In the genomic region with DNA sequence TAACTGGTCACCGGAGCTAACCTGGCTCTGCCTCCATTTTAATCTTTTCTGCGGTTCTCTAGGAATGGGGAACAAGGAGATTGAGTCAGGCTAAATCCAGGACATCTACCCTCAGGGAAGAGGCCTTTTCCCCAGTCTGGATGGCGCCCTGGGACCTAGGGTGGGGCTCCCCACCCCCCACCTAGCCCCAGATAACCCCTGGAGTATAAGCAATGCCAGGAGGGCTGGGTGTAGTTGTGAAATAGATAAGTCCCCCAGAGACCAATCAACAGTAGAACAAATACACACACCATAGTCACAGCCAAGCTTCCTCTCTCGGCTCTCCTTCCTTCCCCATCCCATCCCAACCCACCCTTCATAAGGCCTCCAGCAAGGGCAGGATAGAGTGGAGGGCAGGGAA, we compare ENCODE assay signal across 26 mouse cellular contexts. TPM values are rescaled to one million over a fixed set of nuclear protein-coding genes. Genes with fewer than 3 reads are reported as not detected.
DNase-seq lines count a peak whose midpoint lies in the region; ATAC-seq and TF ChIP-seq lines count a peak whose summit lies in the region.
"Had no signal": no experiment of that assay in that cellular context is flagged by ENCODE, and none has a peak within 500 bp of the region (broad histone marks: within the 10 kb centered on the region; RNA-seq: fewer than 3 reads in every experiment).

No protein-coding gene starts in this region.

- no peak overlapping the region for H3K9ac ChIP-seq in embryonic facial prominence, embryonic 14.5 days (ENCODE audit: low read depth, low read length)
- H3K9ac ChIP-seq in MEL (ENCODE audit: control insufficient read depth, low read depth, low read length, poor library complexity, severe bottlenecking): no peak overlapping the region
- no peak overlapping the region for H3K9ac ChIP-seq in stomach, embryonic 16.5 days (ENCODE audit: low read length)
- H3K9ac ChIP-seq: embryonic facial prominence, embryonic 12.5 days; embryonic facial prominence, embryonic 15.5 days; forebrain, embryonic 12.5 days had no signal

- no peak for TF ChIP-seq RAD21 in MEL (IDR thresholded peaks at IDR 0.05; ENCODE audit: low read depth, low read length)

- peak; percentile 71 to 72 for TF ChIP-seq EP300 in MEL (IDR thresholded peaks at IDR 0.05; ENCODE audit: low read depth in 1 of 2, low read length in 2 of 2)

- no peaks in the 10 kb centered on the region for H3K9me3 ChIP-seq in embryonic facial prominence, embryonic 14.5 days (ENCODE audit: control insufficient read depth, low read length)
- H3K9me3 ChIP-seq in embryonic facial prominence, embryonic 10.5 days: no peaks in the 10 kb centered on the region
- no peaks in the 10 kb centered on the region for H3K9me3 ChIP-seq in MEL (replicated peaks; ENCODE audit: insufficient read depth, low read length)
- no peaks in the 10 kb centered on the region for H3K9me3 ChIP-seq in stomach, embryonic 16.5 days (replicated peaks; ENCODE audit: control insufficient read depth, low read length)
- H3K9me3 ChIP-seq: embryonic facial prominence, embryonic 12.5 days; embryonic facial prominence, embryonic 15.5 days; forebrain, embryonic 10.5 days; forebrain, embryonic 12.5 days; G1E had no signal

- H3K27me3 ChIP-seq in embryonic facial prominence, embryonic 14.5 days (replicated peaks; ENCODE audit: control insufficient read depth, insufficient read depth, low read length): no peaks in the 10 kb centered on the region
- H3K27me3 ChIP-seq in embryonic facial prominence, embryonic 10.5 days (replicated peaks; ENCODE audit: low read depth, poor library complexity, severe bottlenecking): no peaks in the 10 kb centered on the region
- no peaks in the 10 kb centered on the region for H3K27me3 ChIP-seq in MEL (ENCODE audit: control insufficient read depth in 1 of 2, insufficient read depth in 2 of 2, low read length in 2 of 2)
- H3K27me3 ChIP-seq in stomach, embryonic 16.5 days (ENCODE audit: control insufficient read depth, insufficient read depth, low read length): no peaks in the 10 kb centered on the region
- H3K27me3 ChIP-seq: CH12.LX; embryonic facial prominence, embryonic 12.5 days; embryonic facial prominence, embryonic 15.5 days; forebrain, embryonic 12.5 days had no signal

- no peak overlapping the region for H3K4me2 ChIP-seq in embryonic facial prominence, embryonic 14.5 days (ENCODE audit: low read depth, low read length)
- no peak overlapping the region for H3K4me2 ChIP-seq in stomach, embryonic 16.5 days (ENCODE audit: low read depth, low read length)
- H3K4me2 ChIP-seq: embryonic facial prominence, embryonic 12.5 days; embryonic facial prominence, embryonic 15.5 days; forebrain, embryonic 12.5 days had no signal

- no peak for TF ChIP-seq POLR2A in MEL (IDR thresholded peaks at IDR 0.05; ENCODE audit: control insufficient read depth in 1 of 2, insufficient read depth in 1 of 2, low read depth in 1 of 2, low read length in 2 of 2, poor library complexity in 1 of 2)

- H3K4me1 ChIP-seq in embryonic facial prominence, embryonic 14.5 days (ENCODE audit: control insufficient read depth, insufficient read depth, low read length): 0 out of 2 replicates have a peak, but pooled peaks cover 4% of the 10 kb centered on the region
- H3K4me1 ChIP-seq in embryonic facial prominence, embryonic 10.5 days: peaks cover 54% of the 10 kb centered on the region
- peaks cover 9 to 42% of the 10 kb centered on the region in 2 experiments for H3K4me1 ChIP-seq in MEL (ENCODE audit: control insufficient read depth in 1 of 2, insufficient read depth in 2 of 2, low read length in 2 of 2)
- H3K4me1 ChIP-seq in stomach, embryonic 16.5 days (ENCODE audit: control insufficient read depth, insufficient read depth, low read length): peaks cover 14% of the 10 kb centered on the region

- H3K4me3 ChIP-seq in embryonic facial prominence, embryonic 14.5 days (ENCODE audit: low read depth, low read length): no peak overlapping the region
- no peak overlapping the region for H3K4me3 ChIP-seq in embryonic facial prominence, embryonic 10.5 days
- H3K4me3 ChIP-seq in MEL (ENCODE audit: control insufficient read depth in 1 of 2, insufficient read depth in 1 of 2, low read depth in 2 of 2, low read length in 2 of 2): no peak overlapping the region
- no peak overlapping the region for H3K4me3 ChIP-seq in stomach, embryonic 16.5 days (replicated peaks; ENCODE audit: low read length)
- H3K4me3 ChIP-seq: embryonic facial prominence, embryonic 12.5 days; embryonic facial prominence, embryonic 15.5 days; erythroblast, embryonic 14.5 days; forebrain, embryonic 10.5 days; forebrain, embryonic 12.5 days had no signal

- no peak overlapping the region for H3K27ac ChIP-seq in embryonic facial prominence, embryonic 14.5 days (replicated peaks; ENCODE audit: low read depth, low read length)
- no peak overlapping the region for H3K27ac ChIP-seq in embryonic facial prominence, embryonic 10.5 days (replicated peaks)
- no peak overlapping the region for H3K27ac ChIP-seq in MEL (ENCODE audit: control insufficient read depth, low read depth, low read length)
- no peak overlapping the region for H3K27ac ChIP-seq in stomach, embryonic 16.5 days (ENCODE audit: low read length)
- H3K27ac ChIP-seq: embryonic facial prominence, embryonic 12.5 days; embryonic facial prominence, embryonic 15.5 days had no signal

- DNase-seq in embryonic facial prominence, embryonic 14.5 days (ENCODE audit: low spot score): no peak
- DNase-seq in embryonic facial prominence, embryonic 10.5 days (ENCODE audit: low spot score): no peak
- peak; percentile 51 for DNase-seq in MEL (ENCODE audit: low read depth, low spot score)
- DNase-seq in heart, adult 9 months (ENCODE audit: low spot score in 2 of 2): no peak
- DNase-seq in thymus, postnatal 25 days: no peak
- DNase-seq: adrenal gland, adult 8-10 months; adrenal gland, postnatal 25 days; B cell, adult 2 months; cerebellum, adult 11 months; cerebellum, adult 18-20 months; cerebellum, adult 8-10 months; cerebellum, adult 9-11 months; cerebellum, postnatal 14 days; cerebellum, postnatal 36 days; embryo, embryonic 11 days had no signal

- ATAC-seq in embryonic facial prominence, embryonic 14.5 days (ENCODE audit: low read depth): 0 out of 2 replicates have a peak, but pooled peaks have one; percentile 12
- ATAC-seq in stomach, embryonic 16.5 days (ENCODE audit: insufficient read depth, low FRiP score): peak; percentile 27; the same call in 1 of the 2 replicates
- ATAC-seq: CD4-positive, CD25-positive, alpha-beta regulatory T cell, adult 4 months; forebrain, embryonic 14.5 days; forebrain, embryonic 16.5 days had no signal

- 85% methylated on average over 4 of the region's 4 CpGs for WGBS in embryonic facial prominence, embryonic 14.5 days
- 88% methylated on average over 4 of the region's 4 CpGs for WGBS in embryonic facial prominence, embryonic 10.5 days
- 86% methylated on average over 4 of the region's 4 CpGs for WGBS in stomach, embryonic 16.5 days

- no peak for TF ChIP-seq CTCF in MEL (IDR thresholded peaks at IDR 0.05 in 2 of 3, conservative IDR thresholded peaks at IDR 0.05 in 1 of 3; ENCODE audit: control insufficient read depth in 1 of 3, insufficient read depth in 1 of 3, low read depth in 2 of 3, low read length in 3 of 3, poor library complexity in 1 of 3, severe bottlenecking in 1 of 3)

- H3K79me2 ChIP-seq in MEL (ENCODE audit: control insufficient read depth, insufficient read depth, low read length, poor library complexity): no peaks in the 10 kb centered on the region

- H3K36me3 ChIP-seq in embryonic facial prominence, embryonic 14.5 days (ENCODE audit: control insufficient read depth, insufficient read depth, low read length): peaks cover 14% of the 10 kb centered on the region; the same call in 1 of the 2 replicates
- peaks cover 42% of the 10 kb centered on the region for H3K36me3 ChIP-seq in embryonic facial prominence, embryonic 10.5 days (replicated peaks)
- H3K36me3 ChIP-seq in MEL (ENCODE audit: control insufficient read depth in 1 of 2, insufficient read depth in 2 of 2, low read length in 2 of 2): peaks cover 0 to 30% of the 10 kb centered on the region in 2 experiments; a peak in 2 of 4 replicates
- 0 out of 2 replicates have a peak, but pooled peaks cover 4% of the 10 kb centered on the region for H3K36me3 ChIP-seq in stomach, embryonic 16.5 days (ENCODE audit: control insufficient read depth, insufficient read depth, low read length)
- H3K36me3 ChIP-seq: G1E had no signal

TF ChIP-seq in MEL, 35 proteins besides CTCF, POLR2A, EP300 and RAD21 (continues in another document):
- no peak for TF ChIP-seq MYC (IDR thresholded peaks at IDR 0.05; ENCODE audit: low read depth, low read length)
- TF ChIP-seq RCOR1 (IDR thresholded peaks at IDR 0.05; ENCODE audit: low read depth, low read length): peak; percentile 58
- TF ChIP-seq SIN3A (IDR thresholded peaks at IDR 0.05; ENCODE audit: low read length): 0 out of 2 replicates have a peak, but pooled peaks have one; percentile 30
- no peak for TF ChIP-seq UBTF (IDR thresholded peaks at IDR 0.05; ENCODE audit: borderline replicate concordance, insufficient read depth, low read depth, low read length)

RNA-seq across cellular contexts. Expression of a gene that starts 29.5 kb away (rescaled TPM):
- 5.4 and 5.5 TPM in 2 replicates for polyA plus RNA-seq in embryonic facial prominence, embryonic 14.5 days (2014; fragmentation: Nextera tagmentation; extraction: Ambion mirVana)
- 12.8 and 14.5 TPM in 2 replicates for polyA plus RNA-seq in embryonic facial prominence, embryonic 10.5 days (2016; fragmentation: Nextera tagmentation; extraction: Ambion mirVana)
- total RNA-seq in MEL (2012; rRNA removed): 13.4 and 16.4 TPM in 2 replicates
- 10 to 100 TPM in 1 of 2 experiments, not detected in 1; 16.1 TPM for polyA plus RNA-seq in MEL (2012; ENCODE audit: insufficient read depth in 1 of 2, insufficient read length in 2 of 2, low read depth in 1 of 2, low replicate concordance in 2 of 2, missing spikeins in 1 of 2)
- 14.5 and 16.5 TPM in 2 replicates for polyA plus RNA-seq in stomach, embryonic 16.5 days (2015; fragmentation: Nextera tagmentation; extraction: Ambion mirVana)

RNA-seq across cellular contexts. Expression of a gene that starts 32.7 kb away (rescaled TPM):
- polyA plus RNA-seq in embryonic facial prominence, embryonic 14.5 days (2014; fragmentation: Nextera tagmentation; extraction: Ambion mirVana): 255 and 299 TPM in 2 replicates
- 137 and 149 TPM in 2 replicates for polyA plus RNA-seq in embryonic facial prominence, embryonic 10.5 days (2016; fragmentation: Nextera tagmentation; extraction: Ambion mirVana)
- total RNA-seq in MEL (2012; rRNA removed): 60.5 and 70.3 TPM in 2 replicates
- 100 to 1,000 TPM in 1 of 2 experiments, not detected in 1; 114 TPM for polyA plus RNA-seq in MEL (2012; ENCODE audit: insufficient read depth in 1 of 2, insufficient read length in 2 of 2, low read depth in 1 of 2, low replicate concordance in 2 of 2, missing spikeins in 1 of 2)
- 144 and 177 TPM in 2 replicates for polyA plus RNA-seq in stomach, embryonic 16.5 days (2015; fragmentation: Nextera tagmentation; extraction: Ambion mirVana)

RNA-seq across cellular contexts. Expression of a gene that starts 54.4 kb away (rescaled TPM):
- 8.6 and 10.1 TPM in 2 replicates for polyA plus RNA-seq in embryonic facial prominence, embryonic 14.5 days (2014; fragmentation: Nextera tagmentation; extraction: Ambion mirVana)
- polyA plus RNA-seq in embryonic facial prominence, embryonic 10.5 days (2016; fragmentation: Nextera tagmentation; extraction: Ambion mirVana): 10.4 and 11.3 TPM in 2 replicates
- 4.5 and 4.6 TPM in 2 replicates for total RNA-seq in MEL (2012; rRNA removed)
- 1 to 10 TPM in 1 of 2 experiments, not detected in 1; 6.6 TPM for polyA plus RNA-seq in MEL (2012; ENCODE audit: insufficient read depth in 1 of 2, insufficient read length in 2 of 2, low read depth in 1 of 2, low replicate concordance in 2 of 2, missing spikeins in 1 of 2)
- polyA plus RNA-seq in stomach, embryonic 16.5 days (2015; fragmentation: Nextera tagmentation; extraction: Ambion mirVana): 10.7 and 12.7 TPM in 2 replicates
